Mouse (Mus musculus): ENCODE results near the gene Smoc2.

The Smoc2 gene

DNA sequence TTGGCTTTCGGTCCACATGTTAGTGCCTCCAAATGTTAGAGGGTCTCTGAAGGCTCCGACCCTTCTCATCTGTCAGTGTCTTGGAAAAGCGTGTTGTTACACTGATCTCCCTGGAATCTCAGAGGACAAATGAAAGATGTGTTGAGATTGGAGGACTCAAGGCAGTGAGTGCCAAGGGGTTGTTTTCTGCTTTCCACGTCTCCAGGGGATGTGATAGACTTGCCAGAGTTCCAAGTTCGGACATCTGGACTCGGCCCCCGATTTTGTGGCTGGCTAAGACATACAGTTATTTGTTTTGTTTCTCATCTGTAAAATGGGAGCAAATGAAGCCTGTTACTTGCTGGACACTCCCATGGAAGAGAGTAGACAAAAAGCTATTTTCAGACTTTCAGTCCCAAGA, 2.0 kb upstream of the Smoc2 start:
- DNase-seq (ENCODE audit: low spot score in 2 of 2), result no peak

GRCm38 (mm10) chr17:14279966-14280300, 627 bp downstream of the Smoc2 start:
- no peak for DNase-seq (ENCODE audit: low spot score in 2 of 2)

GRCm38 (mm10) chr17:14280425-14280833, 1.1 kb downstream of the Smoc2 start:
- DNase-seq (ENCODE audit: low spot score in 2 of 2), result peak in 1 of 2 experiments; percentile 10

- DNase-seq (ENCODE audit: low spot score in 2 of 2), result peak; percentile 87 to 92
Measured at GRCm38 (mm10) chr17:14288015-14288616, 8.8 kb downstream of the Smoc2 start.

DNA sequence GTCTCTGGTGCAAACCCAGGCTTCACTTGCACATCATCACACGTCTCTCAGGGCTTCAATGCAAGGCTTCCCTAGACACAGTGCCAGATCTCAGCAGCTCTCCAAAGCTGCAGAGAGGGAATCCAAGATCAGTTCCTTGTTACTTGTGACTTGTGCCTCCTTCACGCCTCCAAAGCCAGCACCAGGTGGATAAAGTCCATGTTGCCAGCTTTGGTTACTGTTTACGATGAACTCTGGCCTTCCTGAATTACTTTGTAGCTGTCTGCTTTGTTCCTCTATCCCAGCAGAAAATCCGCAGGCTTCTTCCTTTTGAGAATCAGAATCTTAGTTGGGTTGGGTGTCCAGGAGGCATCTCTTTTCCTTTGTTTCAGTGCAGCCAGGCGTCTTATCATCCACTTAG, 14.3 kb downstream of the Smoc2 start:
- no peak for DNase-seq (ENCODE audit: low spot score in 2 of 2)

GRCm38 (mm10) chr17:14295146-14295545, 15.8 kb downstream of the Smoc2 start:
- DNase-seq (ENCODE audit: low spot score in 2 of 2), result no peak

GRCm38 (mm10) chr17:14300361-14300760, 21.1 kb downstream of the Smoc2 start:
- DNase-seq (ENCODE audit: low spot score in 2 of 2), result no peak

DNA sequence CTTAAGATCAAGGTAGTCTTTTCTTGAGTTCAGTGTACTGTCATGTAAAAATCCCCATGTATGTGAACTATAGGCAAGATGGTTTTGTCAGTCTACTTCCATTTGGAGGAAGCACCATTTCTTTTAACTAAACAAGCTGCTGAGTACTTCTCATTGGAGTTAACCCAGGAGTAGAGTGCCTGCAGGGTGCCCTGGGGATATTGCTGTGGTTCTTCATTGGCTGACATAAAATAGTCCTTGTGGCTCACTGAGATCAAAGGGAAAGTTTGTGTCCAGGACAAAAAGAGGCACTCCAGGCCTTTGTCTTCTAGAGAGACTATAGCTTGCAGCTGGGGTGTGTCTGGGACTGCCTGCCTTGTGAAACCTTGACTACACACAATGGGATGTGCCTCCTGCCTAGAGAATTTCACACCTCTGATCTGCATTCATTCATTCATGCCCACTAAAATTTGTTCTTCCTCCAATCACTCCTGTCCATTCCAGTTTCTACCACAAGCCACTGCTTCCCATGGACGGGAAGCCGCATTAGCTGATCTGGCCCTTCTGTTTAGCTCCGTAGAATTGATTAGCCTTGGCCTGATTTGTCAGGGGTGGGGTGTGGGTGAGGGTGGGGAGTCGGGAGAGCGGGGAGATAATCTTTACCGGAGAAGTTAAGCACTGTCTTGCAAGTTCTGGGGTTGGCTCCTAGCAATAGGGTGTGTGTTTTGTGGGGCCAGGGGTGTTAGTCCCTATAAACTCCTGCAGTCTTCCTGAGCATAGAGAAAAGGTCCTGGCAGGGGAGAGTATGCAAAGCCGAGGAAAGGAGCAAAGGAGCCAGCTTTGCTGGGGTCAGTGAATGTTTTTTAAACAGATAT, 22.4 kb downstream of the Smoc2 start:
- DNase-seq (ENCODE audit: low spot score in 2 of 2), result no peak

DNA sequence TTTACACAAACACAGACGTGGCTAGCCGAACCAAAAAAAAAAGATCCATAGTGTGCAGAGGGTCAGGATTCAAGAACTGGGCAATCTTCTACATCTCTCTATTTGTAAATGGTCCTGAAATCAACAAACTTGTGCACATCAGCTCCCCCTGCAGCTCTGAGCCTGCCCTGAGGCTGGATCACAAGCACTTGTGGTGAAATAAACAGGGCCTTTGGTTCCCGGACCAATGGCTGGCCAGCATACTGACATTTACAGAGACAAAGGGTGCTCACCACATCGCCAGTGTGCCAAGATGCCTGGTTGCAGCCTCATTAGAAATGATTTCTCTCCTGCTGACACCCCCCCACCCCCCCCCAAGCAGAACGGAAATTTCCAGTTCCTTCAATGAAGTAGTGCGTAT, 23.1 kb downstream of the Smoc2 start:
- DNase-seq (ENCODE audit: low spot score in 2 of 2), result no peak

GRCm38 (mm10) chr17:14303722-14304121, 24.4 kb downstream of the Smoc2 start:
- DNase-seq (ENCODE audit: low spot score in 2 of 2), result no peak

GRCm38 (mm10) chr17:14309884-14310283, 30.6 kb downstream of the Smoc2 start:
- DNase-seq (ENCODE audit: low spot score in 2 of 2), result no peak

- peak; percentile 21 to 26 for DNase-seq (ENCODE audit: low spot score in 2 of 2)
Measured at GRCm38 (mm10) chr17:14312440-14312839, 33.1 kb downstream of the Smoc2 start.

DNA sequence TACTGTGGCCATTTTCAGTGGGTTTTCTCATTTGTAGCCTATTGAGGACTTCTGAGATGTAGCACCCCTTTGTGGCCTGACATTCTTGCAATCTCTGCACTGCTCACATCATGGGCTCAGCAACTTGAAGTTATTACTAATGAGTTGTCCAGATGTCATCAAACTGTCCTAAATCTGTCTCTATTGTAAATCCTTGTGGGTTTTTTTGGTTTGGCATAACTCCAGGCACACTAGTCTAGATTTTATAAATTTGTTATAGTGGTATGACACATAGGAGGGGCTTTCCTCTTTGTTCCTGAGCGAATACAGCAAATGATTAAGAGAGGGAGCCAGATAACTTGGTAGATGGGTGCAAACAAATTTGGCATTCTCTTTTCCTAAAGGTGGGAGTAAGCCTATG, 35.0 kb downstream of the Smoc2 start:
- DNase-seq (ENCODE audit: low spot score in 2 of 2), result no peak

- no peak for DNase-seq (ENCODE audit: low spot score in 2 of 2)
Measured at GRCm38 (mm10) chr17:14316536-14316935, 37.2 kb downstream of the Smoc2 start.

DNA sequence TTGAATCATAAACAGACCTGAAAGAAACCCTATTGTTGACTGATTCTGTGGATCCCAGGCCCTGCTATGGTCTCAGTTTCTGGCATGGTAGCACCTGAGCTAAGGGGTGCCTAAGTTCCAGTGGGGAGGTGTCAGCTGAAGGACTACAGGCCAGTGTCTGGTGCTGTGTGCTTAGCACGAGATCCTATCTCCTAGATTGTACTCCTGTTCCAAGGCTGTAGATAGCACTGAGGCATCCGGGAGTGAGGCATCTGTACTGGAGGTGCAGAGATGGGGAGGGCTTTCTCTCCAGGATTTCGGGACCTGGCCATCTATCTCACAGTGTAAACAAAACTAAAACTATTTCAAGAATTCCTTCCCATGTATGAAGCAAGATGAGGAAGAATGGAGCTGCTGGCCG, 38.1 kb downstream of the Smoc2 start:
- no peak for DNase-seq (ENCODE audit: low spot score in 2 of 2)

GRCm38 (mm10) chr17:14326156-14326555, 46.9 kb downstream of the Smoc2 start:
- DNase-seq (ENCODE audit: low spot score in 2 of 2), result no peak

GRCm38 (mm10) chr17:14328037-14328436, 48.7 kb downstream of the Smoc2 start:
- DNase-seq (ENCODE audit: low spot score in 2 of 2), result no peak

DNA sequence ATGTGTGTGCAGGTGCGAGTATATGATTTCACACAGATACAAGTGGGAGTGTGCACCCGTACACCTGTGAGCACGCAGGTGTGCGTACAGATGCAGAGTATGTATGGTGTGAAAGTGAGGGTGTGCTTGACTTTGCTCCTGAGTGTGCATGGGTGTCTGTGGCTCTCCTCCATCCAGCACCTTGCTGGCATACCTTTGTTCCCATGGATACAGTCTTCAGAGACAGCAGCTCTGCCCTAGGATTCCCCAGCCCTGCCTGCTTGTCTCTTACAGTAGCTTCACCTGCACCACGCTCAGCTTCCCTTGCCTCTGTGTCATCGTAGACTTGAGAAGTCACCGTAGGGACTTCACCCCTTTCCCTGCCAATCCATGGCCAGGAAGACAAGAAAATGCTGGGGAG, 51.2 kb downstream of the Smoc2 start:
- DNase-seq (ENCODE audit: low spot score in 2 of 2), result no peak

DNA sequence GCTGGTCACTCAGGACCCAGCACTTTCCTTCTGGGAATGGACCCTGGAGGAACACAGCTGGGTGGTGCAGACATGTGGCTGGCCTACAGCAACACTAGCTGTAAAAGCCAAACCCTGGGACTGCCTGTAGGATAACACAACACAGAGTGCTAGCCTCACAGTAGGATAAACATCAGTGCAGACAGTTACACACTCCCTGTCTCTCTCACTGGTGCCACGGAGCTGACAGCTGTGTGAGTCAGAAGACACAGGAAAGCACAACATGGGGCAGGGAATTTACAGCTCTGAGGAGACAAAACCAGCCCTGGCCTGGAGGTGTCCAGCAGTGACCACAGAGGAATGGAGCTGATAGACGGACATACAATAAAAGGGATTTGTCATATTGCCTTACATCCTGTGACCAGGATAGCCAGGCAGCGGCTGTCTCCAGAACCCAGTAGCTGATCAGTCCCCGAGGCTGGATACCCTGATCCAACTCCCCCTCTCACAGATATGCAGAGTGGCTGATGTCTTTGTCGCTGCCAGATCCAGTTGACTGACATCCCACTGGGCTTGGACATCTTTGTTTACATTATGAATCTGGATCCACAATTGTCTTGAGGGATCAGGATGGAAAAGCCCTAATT, 60.7 kb downstream of the Smoc2 start:
- no peak for DNase-seq (ENCODE audit: low spot score in 2 of 2)

GRCm38 (mm10) chr17:14340736-14341135, 61.4 kb downstream of the Smoc2 start:
- DNase-seq (ENCODE audit: low spot score in 2 of 2), result no peak

DNA sequence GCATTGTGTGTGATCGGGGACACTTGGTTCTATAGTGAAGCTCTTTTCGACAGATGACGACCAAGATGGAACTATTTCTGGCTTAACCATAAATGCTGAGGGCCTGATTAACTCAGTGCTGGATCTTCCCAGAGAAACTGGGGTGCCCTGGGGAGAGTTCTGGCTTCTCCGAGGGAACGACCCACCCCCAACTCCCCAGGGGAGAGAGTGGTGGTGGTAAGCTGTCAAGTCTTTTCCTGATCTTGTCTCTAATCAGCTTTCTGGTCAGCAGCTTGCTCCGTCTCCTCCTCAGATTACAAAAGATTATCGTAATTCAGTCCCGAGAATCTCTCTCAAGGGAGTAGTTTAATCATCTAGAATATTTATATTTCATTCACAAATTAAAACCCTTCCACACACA, 63.2 kb downstream of the Smoc2 start:
- no peak for DNase-seq (ENCODE audit: low spot score in 2 of 2)

DNA sequence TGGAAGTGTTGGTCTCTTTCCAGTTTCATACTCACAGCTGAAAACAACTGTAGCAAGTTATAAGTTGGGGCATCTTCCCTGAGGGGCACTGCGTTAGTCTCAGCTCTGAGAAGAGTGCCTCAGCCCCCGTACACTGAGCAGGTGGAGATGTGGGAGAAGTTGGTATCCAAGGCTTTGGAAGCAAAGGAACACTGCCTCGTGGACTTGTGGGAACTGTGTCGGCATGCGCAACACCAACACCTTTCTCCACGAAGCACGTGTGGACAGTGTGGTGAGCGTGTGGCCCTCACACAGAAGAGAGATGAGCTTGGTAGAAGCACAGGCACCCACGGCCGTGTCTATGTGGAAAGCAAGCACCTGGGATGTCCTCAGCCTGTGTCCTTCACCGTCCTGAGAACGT, 64.1 kb downstream of the Smoc2 start:
- no peak for DNase-seq (ENCODE audit: low spot score in 2 of 2)

- DNase-seq (ENCODE audit: low spot score in 2 of 2), result no peak
Measured at GRCm38 (mm10) chr17:14345556-14345955, 66.2 kb downstream of the Smoc2 start.
